Mouse (Mus musculus): ENCODE results near the gene Gm5148.

DNA sequence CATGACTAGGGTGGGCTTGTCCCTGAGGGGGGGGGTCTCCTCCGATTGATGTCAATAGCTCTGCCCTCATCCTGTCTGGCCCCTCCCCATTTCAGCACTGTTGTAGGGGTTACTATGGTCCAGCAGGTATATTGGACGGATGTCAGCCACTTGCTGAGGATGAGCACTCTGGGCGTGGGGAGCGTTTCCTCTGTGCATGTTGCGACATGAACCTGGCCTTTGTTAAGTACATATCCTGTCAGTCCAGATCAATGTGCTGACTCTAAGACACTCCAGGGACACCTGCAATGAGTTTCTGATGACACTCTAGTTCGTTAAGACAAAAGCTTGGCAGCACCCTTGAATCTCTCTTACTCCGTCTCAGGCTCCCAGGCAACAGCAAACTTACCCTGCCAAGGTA is 8.6 kb downstream of the Gm5148 start:
- no peak for TF ChIP-seq CTCF (conservative IDR thresholded peaks at IDR 0.05; ENCODE audit: low read length)
- no peak for TF ChIP-seq NANOG (IDR thresholded peaks at IDR 0.05; ENCODE audit: borderline replicate concordance, low read length)
- TF ChIP-seq POU5F1 (IDR thresholded peaks at IDR 0.05; ENCODE audit: borderline replicate concordance, low read length), result no peak

Measured in E14TG2a.4 (cell line).